Mouse (Mus musculus) adrenal gland, postnatal 10 days (tissue): Measurements from ENCODE around the gene Vmn2r45. TPM values are rescaled to one million over a fixed set of nuclear protein-coding genes. Genes with fewer than 3 reads are reported as not detected.
"Not testable (repeated sequence)": the region's sequence is repeated elsewhere in the genome, so short reads cannot be mapped to it uniquely, and the experiment has no call there.

Source experiments
- DNase-seq: peaks from one replicate; pipeline ENCODE4 v3.0.0; 2021; ENCODE audit warnings: mixed read lengths
- long read RNA-seq, 2 experiments: library from polyadenylated mRNA; stranded (forward); transcript quantifications; one replicate each; pipeline ENCODE4 v2.0.0; 2021
- total RNA-seq, 2 experiments: library from RNA; stranded (reverse); gene quantifications; 2 replicates each; pipeline ENCODE4 v1.2.3; 2021

Gene Vmn2r45
- total RNA-seq = not detected
- long read RNA-seq, experiment 1 = 0 reads
- long read RNA-seq, experiment 2 = 0 reads

GRCm38 (mm10) chr7:8488975-8489374 lies at the start of gene Vmn2r45:
Vmn2r45 (minus strand) TSS chr7:8489075.
- not testable (repeated sequence) for DNase-seq

Other genes with a start within 250 kb of the Vmn2r45 start
- not detected for gene Vmn2r43, start 228.5 kb downstream of the Vmn2r45 start, total RNA-seq
- not detected for gene Vmn2r44, start 105.7 kb downstream of the Vmn2r45 start, total RNA-seq